Mouse (Mus musculus) retina, postnatal 7 days (tissue): ENCODE measurements around the gene Nek7.

Source experiments
- DNase-seq: peaks from one replicate; pipeline ENCODE4 v3.0.0-alpha.2; 2012; ENCODE audit warnings: low read depth, low spot score

The Nek7 gene

GRCm38 (mm10) chr1:138571038-138571441 is 48.9 kb downstream of the Nek7 start:
- DNase-seq, result no peak

GRCm38 (mm10) chr1:138568434-138569232 is 51.3 kb downstream of the Nek7 start:
- no peak for DNase-seq

GRCm38 (mm10) chr1:138567946-138568345 is 52.0 kb downstream of the Nek7 start:
- DNase-seq, result no peak

GRCm38 (mm10) chr1:138564677-138565076 is 55.3 kb downstream of the Nek7 start:
- DNase-seq, result no peak

GRCm38 (mm10) chr1:138560733-138561132 is 59.2 kb downstream of the Nek7 start:
- no peak for DNase-seq

GRCm38 (mm10) chr1:138559213-138560101 is 60.5 kb downstream of the Nek7 start:
- DNase-seq, result no peak

GRCm38 (mm10) chr1:138558342-138558741 is 61.6 kb downstream of the Nek7 start:
- DNase-seq, result no peak

- no peak for DNase-seq
These were observed 65.0 kb downstream of the Nek7 start for GRCm38 (mm10) chr1:138554926-138555325.

- DNase-seq, result no peak
These were observed 69.8 kb downstream of the Nek7 start for GRCm38 (mm10) chr1:138550184-138550583.

GRCm38 (mm10) chr1:138542170-138542515 is 77.8 kb downstream of the Nek7 start:
- no peak for DNase-seq

- DNase-seq, result no peak
These were observed 78.3 kb downstream of the Nek7 start for GRCm38 (mm10) chr1:138541495-138542169.

GRCm38 (mm10) chr1:138539713-138540112 is 80.2 kb downstream of the Nek7 start:
- DNase-seq, result no peak

GRCm38 (mm10) chr1:138538217-138538616 is 81.7 kb downstream of the Nek7 start:
- no peak for DNase-seq

- DNase-seq, result no peak
These were observed 84.0 kb downstream of the Nek7 start for GRCm38 (mm10) chr1:138535758-138536574.

- DNase-seq, result no peak
These were observed 89.3 kb downstream of the Nek7 start for GRCm38 (mm10) chr1:138530604-138531003.

- no peak for DNase-seq
These were observed 96.0 kb downstream of the Nek7 start for GRCm38 (mm10) chr1:138523962-138524361.

- no peak for DNase-seq
These were observed 101.7 kb downstream of the Nek7 start for GRCm38 (mm10) chr1:138518235-138518634.

- no peak for DNase-seq
These were observed 102.4 kb downstream of the Nek7 start for GRCm38 (mm10) chr1:138517360-138518099.

GRCm38 (mm10) chr1:138516946-138517345 is 103.0 kb downstream of the Nek7 start:
- DNase-seq, result no peak

- no peak for DNase-seq
These were observed 104.6 kb downstream of the Nek7 start for GRCm38 (mm10) chr1:138515362-138515761.

GRCm38 (mm10) chr1:138513982-138514381 is 106.0 kb downstream of the Nek7 start:
- DNase-seq, result no peak
